Mouse (Mus musculus) stomach, postnatal 0 days (tissue): ENCODE data around the gene Rimklb.

Experiments
- CTCF ChIP-seq: IDR thresholded peaks from 2 replicates; pipeline ENCODE4 v1.5.1; 2016; ENCODE audit warnings: antibody characterized with exemption, low read depth, mild to moderate bottlenecking, moderate library complexity
- EP300 ChIP-seq: optimal IDR thresholded peaks from 2 replicates; pipeline ENCODE3; 2016; ENCODE audit warnings: antibody characterized with exemption

DNA sequence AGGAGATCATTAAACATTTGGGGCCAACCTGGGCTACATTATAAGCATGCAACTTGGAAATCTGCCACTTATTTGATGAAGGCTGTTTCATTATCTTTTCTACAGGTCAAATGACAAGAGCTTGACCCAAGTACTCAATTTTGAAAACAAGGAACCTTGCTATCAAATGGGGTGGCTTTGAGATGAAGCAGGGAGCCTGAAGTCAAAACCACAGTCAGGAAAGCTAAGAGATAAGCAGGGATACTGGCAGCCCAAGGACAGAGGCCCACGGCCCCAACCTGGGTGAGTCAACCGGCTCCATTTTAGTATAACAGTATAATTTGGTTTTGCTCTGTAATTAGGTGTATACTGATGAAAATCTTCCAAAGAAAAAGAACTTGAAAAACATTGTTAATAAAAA is 28.3 kb downstream of the Rimklb start:
- TF ChIP-seq CTCF, result no peak
- no peak for TF ChIP-seq EP300
